Mouse (Mus musculus) testis, adult 2 months (tissue): ENCODE results near the gene Pde4dip.

ENCODE experiments used
- CTCF ChIP-seq: fragments of 200-500 bp; IDR thresholded peaks from 2 replicates; pipeline ENCODE4 v1.5.1; 2012; ENCODE audit warnings: low read depth, mild to moderate bottlenecking, inconsistent platforms, low read length, moderate library complexity; ENCODE audit not compliant: control insufficient read depth, insufficient read depth, insufficient replicate concordance
- POLR2A ChIP-seq: fragments of 200-500 bp; IDR thresholded peaks from 2 replicates; pipeline ENCODE4 v1.6.1; 2012; ENCODE audit warnings: low read depth, mild to moderate bottlenecking, inconsistent platforms, low read length, moderate library complexity; ENCODE audit not compliant: control insufficient read depth

DNA sequence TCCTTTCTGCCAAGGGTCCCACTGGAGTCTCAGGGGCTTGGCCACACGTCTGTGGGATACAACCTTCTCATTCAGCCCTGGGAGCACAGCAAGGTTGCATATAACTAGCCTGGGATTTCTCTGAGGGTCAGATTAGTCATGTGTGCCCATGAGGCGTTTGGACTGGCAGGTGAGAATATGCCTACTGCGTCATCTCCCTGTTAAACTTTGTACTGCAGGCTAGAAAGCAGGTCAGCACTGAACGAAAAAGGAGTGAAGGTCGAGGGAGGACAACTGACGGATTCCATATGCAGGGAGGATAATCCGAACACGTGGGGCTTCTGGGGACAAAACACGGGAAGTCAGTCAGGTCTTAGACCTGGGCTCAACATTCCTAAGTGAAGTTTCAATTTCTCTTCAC, 191.2 kb downstream of the Pde4dip start:
- no peak for TF ChIP-seq POLR2A
- TF ChIP-seq CTCF, result no peak
